Mouse (Mus musculus): Measurements from ENCODE around the gene Mpl. TPM values are rescaled to one million over a fixed set of nuclear protein-coding genes. Genes with fewer than 3 reads are reported as not detected.

The Mpl gene
- polyA plus RNA-seq (2012; rRNA removed) (0.23 and 0.51 TPM in 2 replicates), polyA plus RNA-seq (2014; fragmentation: Nextera tagmentation; extraction: Ambion mirVana) (0.12 and 0.41 TPM in 2 replicates)

- TF ChIP-seq POLR2A (IDR thresholded peaks at IDR 0.05; ENCODE audit: borderline replicate concordance, extremely low read depth, insufficient read depth, insufficient read length) = no peak
- WGBS = 72% methylated on average over 9 of the region's 9 CpGs
- no peaks in the 10 kb centered on the region for H3K4me1 ChIP-seq (ENCODE audit: control insufficient read depth, insufficient read depth, low read length)
These were observed at the start of gene Mpl for GRCm38 (mm10) chr4:118457345-118457975. TSS of gene Mpl (minus strand) at chr4:118457513.

DNA sequence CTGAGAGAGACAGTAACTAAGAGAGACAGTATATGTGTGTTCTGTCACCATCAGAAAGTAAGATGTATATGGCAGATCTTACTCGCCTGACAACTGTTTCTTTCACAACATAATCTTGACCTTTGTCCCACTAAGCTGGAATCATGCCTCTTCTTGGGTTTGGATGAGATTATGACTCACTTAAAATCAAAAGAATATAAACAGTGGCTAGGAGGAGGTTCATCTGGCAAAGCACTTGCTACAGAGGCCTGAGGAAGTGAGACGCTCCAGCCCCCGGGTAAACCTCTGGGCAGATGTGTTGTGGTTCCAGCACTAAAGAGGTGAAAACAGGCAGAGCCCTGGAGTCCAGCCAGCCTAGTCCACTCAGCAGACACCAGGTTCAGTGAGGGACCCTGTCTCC, 48.2 kb upstream of the Mpl start:
- Histone ChIP-seq H3K9me3 (ENCODE audit: control insufficient read depth, low read length) (no peaks in the 10 kb centered on the region), H3K4me2 (replicated peaks; ENCODE audit: low read depth, low read length, severe bottlenecking) (no peak overlapping the region), H3K27me3 (ENCODE audit: control insufficient read depth, insufficient read depth, low read length) (no peaks in the 10 kb centered on the region), H3K27ac (replicated peaks; ENCODE audit: low read depth, low read length) (no peak overlapping the region), H3K4me3 (replicated peaks; ENCODE audit: low read length) (no peak overlapping the region), H3K36me3 (ENCODE audit: control insufficient read depth, insufficient read depth, low read length) (no peaks in the 10 kb centered on the region), H3K9ac (ENCODE audit: low read depth, low read length, severe bottlenecking) (no peak overlapping the region), H3K4me1 (ENCODE audit: control insufficient read depth, insufficient read depth, low read length) (no peaks in the 10 kb centered on the region)
- no peak for DNase-seq (ENCODE audit: low spot score)
- TF ChIP-seq POLR2A (IDR thresholded peaks at IDR 0.05; ENCODE audit: borderline replicate concordance, extremely low read depth, insufficient read depth, insufficient read length) = no peak
- ATAC-seq (ENCODE audit: low FRiP score, low read depth) = no peak
- WGBS = 62% methylated on average over 3 of the region's 3 CpGs

More at GRCm38 (mm10) chr4:118457345-118457975, at the start of gene Mpl:
- no peaks in the 10 kb centered on the region for H3K36me3 ChIP-seq (ENCODE audit: control insufficient read depth, insufficient read depth, low read length)
- H3K4me2 ChIP-seq (replicated peaks; ENCODE audit: low read depth, low read length, severe bottlenecking) = no peak within 1 kb of the TSS
- DNase-seq (ENCODE audit: low spot score) (no peak), ATAC-seq (ENCODE audit: low FRiP score, low read depth) (no peak)
- no peaks in the 10 kb centered on the region for H3K9me3 ChIP-seq (ENCODE audit: control insufficient read depth, low read length)
- no peak within 1 kb of the TSS for H3K4me3 ChIP-seq (replicated peaks; ENCODE audit: low read length)
- no peaks in the 10 kb centered on the region for H3K27me3 ChIP-seq (ENCODE audit: control insufficient read depth, insufficient read depth, low read length)
- H3K27ac ChIP-seq (replicated peaks; ENCODE audit: low read depth, low read length) = no peak within 1 kb of the TSS
- H3K9ac ChIP-seq (ENCODE audit: low read depth, low read length, severe bottlenecking) = no peak within 1 kb of the TSS

- 67% methylated on average over 9 of the region's 9 CpGs for WGBS
These were observed 43.5 kb upstream of the Mpl start for GRCm38 (mm10) chr4:118500792-118501191.

GRCm38 (mm10) chr4:118500171-118500724, 42.9 kb upstream of the Mpl start:
- ATAC-seq (ENCODE audit: low FRiP score, low read depth) = no peak
- H3K4me3 ChIP-seq (replicated peaks; ENCODE audit: low read length) = no peak overlapping the region
- no peak for TF ChIP-seq POLR2A (IDR thresholded peaks at IDR 0.05; ENCODE audit: borderline replicate concordance, extremely low read depth, insufficient read depth, insufficient read length)
- H3K9ac ChIP-seq (ENCODE audit: low read depth, low read length, severe bottlenecking) = no peak overlapping the region
- H3K9me3 ChIP-seq (ENCODE audit: control insufficient read depth, low read length) = no peaks in the 10 kb centered on the region
- 32% methylated on average over 6 of the region's 6 CpGs for WGBS
- H3K36me3 ChIP-seq (ENCODE audit: control insufficient read depth, insufficient read depth, low read length) = no peaks in the 10 kb centered on the region
- no peak overlapping the region for H3K4me2 ChIP-seq (replicated peaks; ENCODE audit: low read depth, low read length, severe bottlenecking)
- no peak overlapping the region for H3K27ac ChIP-seq (replicated peaks; ENCODE audit: low read depth, low read length)
- DNase-seq (ENCODE audit: low spot score) = no peak
- no peaks in the 10 kb centered on the region for H3K4me1 ChIP-seq (ENCODE audit: control insufficient read depth, insufficient read depth, low read length)
- H3K27me3 ChIP-seq (ENCODE audit: control insufficient read depth, insufficient read depth, low read length) = no peaks in the 10 kb centered on the region

More at GRCm38 (mm10) chr4:118500792-118501191, 43.5 kb upstream of the Mpl start:
- no peak overlapping the region for H3K27ac ChIP-seq (replicated peaks; ENCODE audit: low read depth, low read length)
- no peaks in the 10 kb centered on the region for H3K9me3 ChIP-seq (ENCODE audit: control insufficient read depth, low read length)
- no peaks in the 10 kb centered on the region for H3K4me1 ChIP-seq (ENCODE audit: control insufficient read depth, insufficient read depth, low read length)
- no peak overlapping the region for H3K4me3 ChIP-seq (replicated peaks; ENCODE audit: low read length)
- no peak for TF ChIP-seq POLR2A (IDR thresholded peaks at IDR 0.05; ENCODE audit: borderline replicate concordance, extremely low read depth, insufficient read depth, insufficient read length)
- H3K36me3 ChIP-seq (ENCODE audit: control insufficient read depth, insufficient read depth, low read length) = no peaks in the 10 kb centered on the region
- H3K9ac ChIP-seq (ENCODE audit: low read depth, low read length, severe bottlenecking) = no peak overlapping the region
- DNase-seq (ENCODE audit: low spot score) (no peak), ATAC-seq (ENCODE audit: low FRiP score, low read depth) (no peak)
- H3K27me3 ChIP-seq (ENCODE audit: control insufficient read depth, insufficient read depth, low read length) = no peaks in the 10 kb centered on the region
- H3K4me2 ChIP-seq (replicated peaks; ENCODE audit: low read depth, low read length, severe bottlenecking) = no peak overlapping the region

- H3K4me3 ChIP-seq (replicated peaks; ENCODE audit: low read length) = no peak overlapping the region
- TF ChIP-seq POLR2A (IDR thresholded peaks at IDR 0.05; ENCODE audit: borderline replicate concordance, extremely low read depth, insufficient read depth, insufficient read length) = no peak
- no peaks in the 10 kb centered on the region for H3K27me3 ChIP-seq (ENCODE audit: control insufficient read depth, insufficient read depth, low read length)
- no peak overlapping the region for H3K27ac ChIP-seq (replicated peaks; ENCODE audit: low read depth, low read length)
- no peak overlapping the region for H3K9ac ChIP-seq (ENCODE audit: low read depth, low read length, severe bottlenecking)
- H3K4me1 ChIP-seq (ENCODE audit: control insufficient read depth, insufficient read depth, low read length) = no peaks in the 10 kb centered on the region
- WGBS = 90% methylated on average over 10 of the region's 10 CpGs
- H3K9me3 ChIP-seq (ENCODE audit: control insufficient read depth, low read length) = no peaks in the 10 kb centered on the region
- no peak for DNase-seq (ENCODE audit: low spot score)
- H3K4me2 ChIP-seq (replicated peaks; ENCODE audit: low read depth, low read length, severe bottlenecking) = no peak overlapping the region
- no peak for ATAC-seq (ENCODE audit: low FRiP score, low read depth)
- H3K36me3 ChIP-seq (ENCODE audit: control insufficient read depth, insufficient read depth, low read length) = no peaks in the 10 kb centered on the region
These were observed 33.1 kb upstream of the Mpl start for GRCm38 (mm10) chr4:118490461-118490860.
